Mouse (Mus musculus) heart, embryonic 12.5 days (tissue): ENCODE measurements around the gene Dctn2. TPM values are rescaled to one million over a fixed set of nuclear protein-coding genes. Genes with fewer than 3 reads are reported as not detected.
A peak's percentile ranks its signal among the peaks of the same experiment; 100 is the strongest.

Experiments
- ATAC-seq: fragments of 200-750 bp; cut with Nextera tagmentation; 2 replicates; pipeline ENCODE4 v1.8.0; 2017; ENCODE audit warnings: moderate TSS enrichment, moderate library complexity; ENCODE audit not compliant: insufficient number of reproducible peaks, low FRiP score
- H3K27ac ChIP-seq: fragments of 300-500 bp; sonication (generic); 2 replicates; pipeline ENCODE4 v1.5.1; 2016; ENCODE audit warnings: mild to moderate bottlenecking, moderate library complexity; ENCODE audit not compliant: poor library complexity, severe bottlenecking
- H3K27me3 ChIP-seq: fragments of 300-500 bp; sonication (generic); replicated peaks from 2 replicates; pipeline ENCODE4 v1.6.1; 2016; ENCODE audit warnings: mild to moderate bottlenecking, moderate library complexity
- H3K36me3 ChIP-seq: fragments of 300-500 bp; sonication (generic); 2 replicates; pipeline ENCODE4 v1.6.1; 2016; ENCODE audit warnings: mild to moderate bottlenecking, moderate library complexity
- H3K4me1 ChIP-seq: fragments of 300-500 bp; sonication (generic); replicated peaks from 2 replicates; pipeline ENCODE4 v1.6.1; 2016; ENCODE audit warnings: mild to moderate bottlenecking
- H3K4me2 ChIP-seq: fragments of 300-500 bp; sonication (generic); 2 replicates; pipeline ENCODE4 v1.6.1; 2016; ENCODE audit warnings: mild to moderate bottlenecking, moderate library complexity
- H3K4me3 ChIP-seq: fragments of 300-500 bp; sonication (generic); 2 replicates; pipeline ENCODE4 v1.5.1; 2016; ENCODE audit warnings: mild to moderate bottlenecking
- H3K9ac ChIP-seq: fragments of 300-500 bp; sonication (generic); 2 replicates; pipeline ENCODE4 v1.6.1; 2016; ENCODE audit warnings: mild to moderate bottlenecking, moderate library complexity
- H3K9me3 ChIP-seq: fragments of 300-500 bp; sonication (generic); replicated peaks from 2 replicates; pipeline ENCODE4 v1.6.1; 2016; ENCODE audit warnings: mild to moderate bottlenecking, moderate library complexity
- WGBS: fragments of 180-500 bp; shearing (Covaris S2); methylation state at CpG from one replicate; pipeline ENCODE4 v1.1.7; 2016; 5-methylcytosine and 5-hydroxymethylcytosine counted together
- polyA plus RNA-seq: library from polyadenylated mRNA; unstranded; fragments of >200 nt; fragmentation: Nextera tagmentation; extraction: Ambion mirVana; gene quantifications from 2 replicates; pipeline ENCODE4 v1.2.1, GENCODE M21; 2016

Dctn2 gene
- polyA plus RNA-seq, 1 experiment from 2014 or later: 136 TPM

- no peak overlapping the region for H3K4me2 ChIP-seq
- H3K4me1 ChIP-seq: no peaks in the 10 kb centered on the region
- ATAC-seq: no peak
- no peak overlapping the region for H3K4me3 ChIP-seq
- H3K36me3 ChIP-seq: no peaks in the 10 kb centered on the region
- 71% methylated on average over 7 of the region's 7 CpGs for WGBS
- no peaks in the 10 kb centered on the region for H3K9me3 ChIP-seq
- no peak overlapping the region for H3K9ac ChIP-seq
- peaks cover 40% of the 10 kb centered on the region for H3K27me3 ChIP-seq
- no peak overlapping the region for H3K27ac ChIP-seq
Observed at GRCm38 (mm10) chr10:127319969-127320368, 53.8 kb downstream of the Dctn2 start.

GRCm38 (mm10) chr10:127321621-127322020 lies 55.5 kb downstream of the Dctn2 start, which contains the start of gene Arhgap9:
TSS of gene Arhgap9 (plus strand) at chr10:127321964.
- 72% methylated on average over 3 of the region's 3 CpGs for WGBS

GRCm38 (mm10) chr10:127322178-127322577 lies 56.0 kb downstream of the Dctn2 start:
- ATAC-seq: no peak
- Histone ChIP-seq H3K9ac (no peak overlapping the region), H3K27me3 (peaks cover 62% of the 10 kb centered on the region), H3K36me3 (no peaks in the 10 kb centered on the region), H3K4me2 (no peak overlapping the region), H3K4me3 (no peak overlapping the region), H3K9me3 (no peaks in the 10 kb centered on the region), H3K27ac (no peak overlapping the region), H3K4me1 (peaks cover 15% of the 10 kb centered on the region)
- WGBS: 52% methylated on average over 13 of the region's 13 CpGs

More at GRCm38 (mm10) chr10:127321621-127322020, 55.5 kb downstream of the Dctn2 start, which contains the start of gene Arhgap9:
- H3K27ac ChIP-seq: no peak within 1 kb of the TSS
- no peaks in the 10 kb centered on the region for H3K9me3 ChIP-seq
- ATAC-seq: no peak
- H3K4me3 ChIP-seq: no peak within 1 kb of the TSS
- H3K36me3 ChIP-seq: no peaks in the 10 kb centered on the region
- H3K4me2 ChIP-seq: no peak within 1 kb of the TSS
- H3K9ac ChIP-seq: no peak within 1 kb of the TSS
- peaks cover 57% of the 10 kb centered on the region for H3K27me3 ChIP-seq
- H3K4me1 ChIP-seq: peaks cover 13% of the 10 kb centered on the region

- Histone ChIP-seq H3K4me2 (no peak overlapping the region), H3K4me1 (peaks cover 15% of the 10 kb centered on the region), H3K27me3 (peaks cover 67% of the 10 kb centered on the region), H3K4me3 (no peak overlapping the region), H3K9me3 (no peaks in the 10 kb centered on the region), H3K27ac (no peak overlapping the region), H3K9ac (no peak overlapping the region), H3K36me3 (no peaks in the 10 kb centered on the region)
- WGBS: 62% methylated on average over 4 of the region's 4 CpGs
- ATAC-seq: no peak
Observed at GRCm38 (mm10) chr10:127322669-127323068, 56.5 kb downstream of the Dctn2 start.

- no peak overlapping the region for H3K27ac ChIP-seq
- H3K4me3 ChIP-seq: no peak overlapping the region
- H3K27me3 ChIP-seq: peaks cover 74% of the 10 kb centered on the region
- 62% methylated on average over 17 of the region's 17 CpGs for WGBS
- ATAC-seq: no peak
- H3K4me2 ChIP-seq: no peak overlapping the region
- peaks cover 15% of the 10 kb centered on the region for H3K4me1 ChIP-seq
- no peaks in the 10 kb centered on the region for H3K9me3 ChIP-seq
- no peak overlapping the region for H3K9ac ChIP-seq
- H3K36me3 ChIP-seq: no peaks in the 10 kb centered on the region
Observed at GRCm38 (mm10) chr10:127323131-127323855, 57.1 kb downstream of the Dctn2 start.

- H3K9me3 ChIP-seq: no peaks in the 10 kb centered on the region
- 12% methylated on average over 7 of the region's 7 CpGs for WGBS
- no peak for ATAC-seq
Observed at GRCm38 (mm10) chr10:127324495-127324894, 58.3 kb downstream of the Dctn2 start.

GRCm38 (mm10) chr10:127325454-127326016 lies 59.4 kb downstream of the Dctn2 start:
- H3K4me3 ChIP-seq: peak overlapping the region; percentile 49
- peaks cover 15% of the 10 kb centered on the region for H3K4me1 ChIP-seq
- H3K36me3 ChIP-seq: no peaks in the 10 kb centered on the region
- no peaks in the 10 kb centered on the region for H3K9me3 ChIP-seq
- H3K27ac ChIP-seq: no peak overlapping the region
- H3K27me3 ChIP-seq: peaks cover 95% of the 10 kb centered on the region
- ATAC-seq: no peak
- peak overlapping the region; percentile 62; the same call in 1 of the 2 replicates for H3K9ac ChIP-seq
- 29% methylated on average over 14 of the region's 14 CpGs for WGBS
- H3K4me2 ChIP-seq: peak overlapping the region; percentile 94

More at GRCm38 (mm10) chr10:127324495-127324894, 58.3 kb downstream of the Dctn2 start:
- H3K4me3 ChIP-seq: no peak overlapping the region
- H3K9ac ChIP-seq: no peak overlapping the region
- H3K4me2 ChIP-seq: no peak overlapping the region
- no peaks in the 10 kb centered on the region for H3K36me3 ChIP-seq
- peaks cover 86% of the 10 kb centered on the region for H3K27me3 ChIP-seq
- peaks cover 15% of the 10 kb centered on the region for H3K4me1 ChIP-seq
- H3K27ac ChIP-seq: no peak overlapping the region

- peaks cover 15% of the 10 kb centered on the region for H3K4me1 ChIP-seq
- WGBS: under 1% methylated on average over 54 of the region's 54 CpGs
- H3K9ac ChIP-seq: peak overlapping the region; percentile 62
- H3K9me3 ChIP-seq: no peaks in the 10 kb centered on the region
- no peak overlapping the region for H3K27ac ChIP-seq
- H3K27me3 ChIP-seq: peaks cover 98% of the 10 kb centered on the region
- peak overlapping the region; percentile 49 for H3K4me3 ChIP-seq
- H3K4me2 ChIP-seq: peak overlapping the region; percentile 94
- ATAC-seq: peak; percentile 10; the same call in 1 of the 2 replicates
- H3K36me3 ChIP-seq: no peaks in the 10 kb centered on the region
Observed at GRCm38 (mm10) chr10:127326017-127326801, 60.0 kb downstream of the Dctn2 start.

- no peak overlapping the region for H3K27ac ChIP-seq
- no peaks in the 10 kb centered on the region for H3K9me3 ChIP-seq
- no peaks in the 10 kb centered on the region for H3K36me3 ChIP-seq
- ATAC-seq: no peak
- WGBS: 5% methylated on average over 29 of the region's 29 CpGs
- peak overlapping the region; percentile 49 for H3K4me3 ChIP-seq
- H3K4me2 ChIP-seq: peak overlapping the region; percentile 94
- peaks cover 98% of the 10 kb centered on the region for H3K27me3 ChIP-seq
- H3K4me1 ChIP-seq: peaks cover 15% of the 10 kb centered on the region
- peak overlapping the region; percentile 62 for H3K9ac ChIP-seq
Observed at GRCm38 (mm10) chr10:127326828-127327227, 60.7 kb downstream of the Dctn2 start.

GRCm38 (mm10) chr10:127327461-127328145 lies 61.4 kb downstream of the Dctn2 start:
- Histone ChIP-seq H3K4me3 (no peak overlapping the region), H3K36me3 (no peaks in the 10 kb centered on the region), H3K27ac (no peak overlapping the region), H3K27me3 (peaks cover 98% of the 10 kb centered on the region), H3K4me2 (no peak overlapping the region), H3K9me3 (no peaks in the 10 kb centered on the region), H3K9ac (no peak overlapping the region), H3K4me1 (peaks cover 15% of the 10 kb centered on the region)
- no peak for ATAC-seq
- WGBS: 47% methylated on average over 18 of the region's 18 CpGs
